Mouse (Mus musculus) ES-E14 (cell line): ENCODE measurements at regions not wholly inside any gene's neighbourhood (a gene's known extent, or its start where the extent isn't known, plus 50 kb on each side); places are given as distances from the start of the nearest gene placed in this dataset.

ENCODE experiments used
- CHD2 ChIP-seq: IDR thresholded peaks from 2 replicates; pipeline ENCODE4 v1.6.1; 2014; ENCODE audit warnings: mild to moderate bottlenecking, low read depth, low read length, inconsistent platforms
- MAFK ChIP-seq: IDR thresholded peaks from 2 replicates; pipeline ENCODE4 v1.6.1; 2014; ENCODE audit warnings: mild to moderate bottlenecking, low read depth, low read length, inconsistent platforms; ENCODE audit not compliant: insufficient read depth
- ZNF384 ChIP-seq: IDR thresholded peaks from 2 replicates; pipeline ENCODE4 v1.6.1; 2012; ENCODE audit warnings: low read depth, low read length, inconsistent platforms

GRCm38 (mm10) chr11:44288825-44289224 lies 111.0 kb upstream of the Il12b start:
- TF ChIP-seq MAFK (no peak), CHD2 (no peak), ZNF384 (no peak)
